Mouse (Mus musculus) limb, embryonic 11.5 days (tissue): ENCODE data around the gene Elovl6. TPM values are rescaled to one million over a fixed set of nuclear protein-coding genes. Genes with fewer than 3 reads are reported as not detected.

ENCODE experiments used
- ATAC-seq: fragments of 200-750 bp; cut with Nextera tagmentation; 2 replicates; pipeline ENCODE4 v1.8.0; 2017; ENCODE audit warnings: low read depth; ENCODE audit not compliant: insufficient number of reproducible peaks, low FRiP score, low TSS enrichment
- DNase-seq: peaks from one replicate; pipeline ENCODE4 v3.0.0-alpha.2; 2015; ENCODE audit warnings: low spot score
- H3K27ac ChIP-seq: fragments of 300-500 bp; sonication (generic); replicated peaks from 2 replicates; pipeline ENCODE4 v1.5.1; 2014; ENCODE audit warnings: low read depth, mild to moderate bottlenecking, low read length
- H3K27me3 ChIP-seq: fragments of 300-500 bp; sonication (generic); 2 replicates; pipeline ENCODE4 v1.6.1; 2014; ENCODE audit warnings: mild to moderate bottlenecking, low read length, mixed read lengths; ENCODE audit not compliant: control insufficient read depth, insufficient read depth
- H3K36me3 ChIP-seq: fragments of 300-500 bp; sonication (generic); 2 replicates; pipeline ENCODE4 v1.6.1; 2014; ENCODE audit warnings: mild to moderate bottlenecking, low read length, moderate library complexity, mixed read lengths; ENCODE audit not compliant: control insufficient read depth, insufficient read depth
- H3K4me1 ChIP-seq: fragments of 300-500 bp; sonication (generic); 2 replicates; pipeline ENCODE4 v1.6.1; 2014; ENCODE audit warnings: low read length, mixed read lengths; ENCODE audit not compliant: control insufficient read depth, insufficient read depth
- H3K4me2 ChIP-seq: fragments of 300-500 bp; sonication (generic); 2 replicates; pipeline ENCODE4 v1.6.1; 2014; ENCODE audit warnings: low read depth, mild to moderate bottlenecking, moderate library complexity; ENCODE audit not compliant: severe bottlenecking
- H3K4me3 ChIP-seq: fragments of 300-500 bp; sonication (generic); 2 replicates; pipeline ENCODE4 v1.5.1; 2014; ENCODE audit warnings: low read depth, low read length
- H3K9ac ChIP-seq: fragments of 300-500 bp; sonication (generic); 2 replicates; pipeline ENCODE4 v1.6.1; 2014; ENCODE audit warnings: mild to moderate bottlenecking, low read length
- H3K9me3 ChIP-seq: fragments of 300-500 bp; sonication (generic); 2 replicates; pipeline ENCODE4 v1.6.1; 2016; ENCODE audit warnings: low read length; ENCODE audit not compliant: control insufficient read depth
- WGBS: fragments of 180-500 bp; shearing (Covaris S2); extraction: QIAGEN DNeasy Blood & Tissue Kit; methylation state at CpG from one replicate; pipeline ENCODE4 v1.1.7; 2014; 5-methylcytosine and 5-hydroxymethylcytosine counted together
- polyA plus RNA-seq: library from polyadenylated mRNA; unstranded; fragments of >200 nt; fragmentation: Nextera tagmentation; extraction: Ambion mirVana; gene quantifications from 2 replicates; pipeline ENCODE4 v1.2.1, GENCODE M21; 2014

The Elovl6 gene
- polyA plus RNA-seq, 1 experiment from 2014 or later = 53.2 TPM

DNA sequence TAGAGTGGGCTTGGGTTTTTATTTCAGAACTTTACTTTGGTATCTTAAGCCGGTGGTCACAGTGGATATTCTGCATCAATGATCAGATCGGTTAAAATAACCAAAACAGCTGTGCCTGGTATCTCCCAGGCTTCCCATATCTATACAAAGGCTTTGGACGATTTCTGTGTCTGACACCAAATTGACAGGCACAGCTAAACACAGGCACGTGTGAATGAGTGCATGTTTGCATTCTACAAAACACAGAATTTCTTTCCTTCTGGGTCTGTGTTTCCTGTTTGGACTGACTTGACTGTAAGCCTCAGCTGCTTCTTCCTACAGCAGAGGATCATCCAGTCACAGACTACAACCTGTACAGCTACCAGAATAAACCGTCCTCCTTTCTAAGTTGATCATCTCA, 107.5 kb downstream of the Elovl6 start:
- no peak for DNase-seq
- H3K4me3 ChIP-seq = no peak overlapping the region
- ATAC-seq = no peak
- no peaks in the 10 kb centered on the region for H3K4me1 ChIP-seq
- no peaks in the 10 kb centered on the region for H3K27me3 ChIP-seq
- 88% methylated on average over 5 of the region's 5 CpGs for WGBS
- no peak overlapping the region for H3K9ac ChIP-seq
- H3K36me3 ChIP-seq = no peaks in the 10 kb centered on the region
- H3K27ac ChIP-seq = no peak overlapping the region
- no peaks in the 10 kb centered on the region for H3K9me3 ChIP-seq
- no peak overlapping the region for H3K4me2 ChIP-seq

GRCm38 (mm10) chr3:129640211-129641000, 108.3 kb downstream of the Elovl6 start:
- no peak overlapping the region for H3K27ac ChIP-seq
- H3K4me3 ChIP-seq = no peak overlapping the region
- H3K9ac ChIP-seq = no peak overlapping the region
- no peaks in the 10 kb centered on the region for H3K27me3 ChIP-seq
- no peaks in the 10 kb centered on the region for H3K36me3 ChIP-seq
- DNase-seq = no peak
- H3K4me2 ChIP-seq = no peak overlapping the region
- ATAC-seq = no peak
- WGBS = 85% methylated on average over 10 of the region's 10 CpGs
- no peaks in the 10 kb centered on the region for H3K4me1 ChIP-seq
- H3K9me3 ChIP-seq = no peaks in the 10 kb centered on the region

DNA sequence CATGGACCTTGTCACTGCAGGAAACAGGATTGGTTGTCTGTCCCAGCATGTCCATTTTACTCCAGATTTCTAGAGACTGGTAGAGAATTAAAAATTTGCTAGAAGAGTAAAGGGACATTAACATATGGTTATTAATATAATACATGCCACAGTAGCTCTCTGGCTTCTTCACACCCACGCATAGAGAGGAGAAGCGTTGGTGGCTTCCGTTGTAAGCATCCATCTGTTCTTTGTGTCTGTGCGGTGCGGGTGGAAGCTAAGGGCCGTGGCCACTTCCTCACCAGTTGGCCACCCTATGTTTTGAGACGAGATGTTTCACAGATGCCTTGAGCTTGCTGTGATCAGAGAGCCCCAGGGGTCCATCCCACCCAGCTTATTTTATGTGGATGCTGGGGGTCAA, 109.5 kb downstream of the Elovl6 start:
- 83% methylated on average over 7 of the region's 7 CpGs for WGBS
- H3K27ac ChIP-seq = no peak overlapping the region
- no peaks in the 10 kb centered on the region for H3K36me3 ChIP-seq
- no peak overlapping the region for H3K9ac ChIP-seq
- no peaks in the 10 kb centered on the region for H3K9me3 ChIP-seq
- DNase-seq = no peak
- no peak overlapping the region for H3K4me2 ChIP-seq
- no peak overlapping the region for H3K4me3 ChIP-seq
- H3K27me3 ChIP-seq = no peaks in the 10 kb centered on the region
- H3K4me1 ChIP-seq = no peaks in the 10 kb centered on the region
- no peak for ATAC-seq

GRCm38 (mm10) chr3:129645409-129645808, 113.3 kb downstream of the Elovl6 start:
- Histone ChIP-seq H3K9ac (no peak overlapping the region), H3K27me3 (no peaks in the 10 kb centered on the region), H3K27ac (no peak overlapping the region), H3K4me1 (no peaks in the 10 kb centered on the region), H3K9me3 (no peaks in the 10 kb centered on the region), H3K36me3 (no peaks in the 10 kb centered on the region), H3K4me3 (no peak overlapping the region), H3K4me2 (no peak overlapping the region)
- DNase-seq (no peak), ATAC-seq (no peak)
- 56% methylated on average over 3 of the region's 3 CpGs for WGBS

- Histone ChIP-seq H3K4me2 (no peak overlapping the region), H3K27ac (no peak overlapping the region), H3K4me1 (no peaks in the 10 kb centered on the region), H3K9ac (no peak overlapping the region), H3K4me3 (no peak overlapping the region), H3K36me3 (no peaks in the 10 kb centered on the region), H3K9me3 (no peaks in the 10 kb centered on the region), H3K27me3 (no peaks in the 10 kb centered on the region)
- 90% methylated on average over 5 of the region's 5 CpGs for WGBS
- ATAC-seq (no peak), DNase-seq (no peak)
These were observed 114.6 kb downstream of the Elovl6 start for GRCm38 (mm10) chr3:129646781-129647180.

DNA sequence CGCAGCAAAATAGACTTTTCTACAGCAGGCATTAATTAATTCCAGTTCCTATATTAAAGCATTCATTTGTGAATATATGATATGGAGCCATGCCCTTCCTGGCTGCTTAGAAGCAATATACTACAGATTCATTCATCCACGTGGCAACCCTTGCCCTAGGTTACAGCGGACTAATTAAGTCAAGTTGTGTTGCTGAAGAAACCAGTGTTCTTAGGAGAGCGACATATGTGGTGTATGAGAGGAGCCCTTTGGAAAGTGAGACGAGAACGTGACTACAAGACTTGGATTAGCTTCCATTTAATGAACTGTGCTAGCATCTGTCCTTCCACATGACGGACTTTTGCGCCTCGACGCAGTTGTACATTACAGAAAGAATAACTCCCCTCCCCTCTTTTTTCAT, 115.2 kb downstream of the Elovl6 start:
- no peaks in the 10 kb centered on the region for H3K9me3 ChIP-seq
- 79% methylated on average over 10 of the region's 10 CpGs for WGBS
- H3K4me2 ChIP-seq = no peak overlapping the region
- H3K4me3 ChIP-seq = no peak overlapping the region
- no peaks in the 10 kb centered on the region for H3K27me3 ChIP-seq
- no peak for ATAC-seq
- H3K9ac ChIP-seq = no peak overlapping the region
- no peak for DNase-seq
- H3K4me1 ChIP-seq = no peaks in the 10 kb centered on the region
- no peak overlapping the region for H3K27ac ChIP-seq
- no peaks in the 10 kb centered on the region for H3K36me3 ChIP-seq

- H3K4me3 ChIP-seq = no peak overlapping the region
- no peak for ATAC-seq
- H3K4me1 ChIP-seq = no peaks in the 10 kb centered on the region
- H3K27me3 ChIP-seq = no peaks in the 10 kb centered on the region
- H3K4me2 ChIP-seq = no peak overlapping the region
- WGBS = 84% methylated on average over 5 of the region's 5 CpGs
- DNase-seq = no peak
- no peaks in the 10 kb centered on the region for H3K36me3 ChIP-seq
- no peaks in the 10 kb centered on the region for H3K9me3 ChIP-seq
- H3K9ac ChIP-seq = no peak overlapping the region
- no peak overlapping the region for H3K27ac ChIP-seq
These were observed 116.4 kb downstream of the Elovl6 start for GRCm38 (mm10) chr3:129648598-129648997.

DNA sequence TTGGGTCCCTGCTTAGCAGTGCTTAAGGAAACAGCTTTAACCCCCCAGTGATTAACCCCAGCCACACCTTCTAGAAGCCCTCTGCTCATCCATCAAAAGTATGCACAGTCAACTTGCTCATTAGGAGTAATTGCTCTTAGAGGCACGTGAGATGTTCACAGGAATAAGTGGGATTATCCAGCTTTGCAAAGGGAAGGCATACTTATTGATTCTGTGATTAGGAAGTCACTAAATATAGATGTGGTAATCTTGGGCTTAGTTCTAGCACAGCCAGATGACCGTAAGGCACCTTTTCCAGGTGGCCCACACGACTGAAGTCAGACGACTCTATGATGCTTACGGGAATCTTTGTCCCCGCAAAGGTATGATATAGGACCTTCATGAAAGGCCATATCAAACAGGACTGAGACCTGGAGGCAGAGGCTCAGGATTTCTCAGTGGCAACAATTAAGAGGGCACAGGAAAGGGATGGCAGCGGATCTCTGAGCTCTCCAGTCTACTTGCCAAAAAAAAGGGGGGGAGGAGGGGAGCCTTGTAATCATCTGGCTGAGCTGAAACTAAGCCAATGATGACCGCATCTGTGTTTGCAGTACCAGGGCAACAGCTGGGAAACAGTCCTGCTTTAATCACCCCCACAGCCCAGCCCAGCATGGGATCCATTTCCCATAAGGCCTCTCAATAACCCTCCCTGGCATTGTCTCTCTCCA, 117.6 kb downstream of the Elovl6 start:
- Histone ChIP-seq H3K9ac (no peak overlapping the region), H3K9me3 (no peaks in the 10 kb centered on the region), H3K27me3 (no peaks in the 10 kb centered on the region), H3K27ac (no peak overlapping the region), H3K4me1 (no peaks in the 10 kb centered on the region), H3K4me2 (no peak overlapping the region), H3K36me3 (no peaks in the 10 kb centered on the region), H3K4me3 (no peak overlapping the region)
- DNase-seq (no peak), ATAC-seq (no peak)
- WGBS = 51% methylated on average over 8 of the region's 8 CpGs
